Mouse (Mus musculus) limb, embryonic 12.5 days (tissue): ENCODE results near the gene Crtap. TPM values are rescaled to one million over a fixed set of nuclear protein-coding genes. Genes with fewer than 3 reads are reported as not detected.
"Not testable (repeated sequence)": the region's sequence is repeated elsewhere in the genome, so short reads cannot be mapped to it uniquely, and the experiment has no call there.

Experiments
- ATAC-seq: fragments of 200-750 bp; cut with Nextera tagmentation; 2 replicates; pipeline ENCODE4 v1.8.0; 2017; ENCODE audit warnings: low read depth, moderate TSS enrichment; ENCODE audit not compliant: insufficient number of reproducible peaks, insufficient read depth, low FRiP score, low TSS enrichment
- H3K27ac ChIP-seq: fragments of 300-500 bp; sonication (generic); 2 replicates; pipeline ENCODE4 v1.5.1; 2016; ENCODE audit warnings: mild to moderate bottlenecking, moderate library complexity
- H3K27me3 ChIP-seq: fragments of 300-500 bp; sonication (generic); 2 replicates; pipeline ENCODE4 v1.6.1; 2016; ENCODE audit warnings: mild to moderate bottlenecking, moderate library complexity
- H3K36me3 ChIP-seq: fragments of 300-500 bp; sonication (generic); 2 replicates; pipeline ENCODE4 v1.6.1; 2016; ENCODE audit warnings: mild to moderate bottlenecking, moderate library complexity
- H3K4me1 ChIP-seq: fragments of 300-500 bp; sonication (generic); replicated peaks from 2 replicates; pipeline ENCODE4 v1.6.1; 2016
- H3K4me2 ChIP-seq: fragments of 300-500 bp; sonication (generic); 2 replicates; pipeline ENCODE4 v1.6.1; 2016; ENCODE audit warnings: mild to moderate bottlenecking, moderate library complexity
- H3K4me3 ChIP-seq: fragments of 300-500 bp; sonication (generic); replicated peaks from 2 replicates; pipeline ENCODE4 v1.5.1; 2016; ENCODE audit warnings: mild to moderate bottlenecking
- H3K9ac ChIP-seq: fragments of 300-500 bp; sonication (generic); replicated peaks from 2 replicates; pipeline ENCODE4 v1.6.1; 2016; ENCODE audit warnings: mild to moderate bottlenecking, moderate library complexity
- H3K9me3 ChIP-seq: fragments of 300-500 bp; sonication (generic); 2 replicates; pipeline ENCODE4 v1.6.1; 2016; ENCODE audit warnings: mild to moderate bottlenecking, moderate library complexity
- WGBS: fragments of 180-500 bp; shearing (Covaris S2); methylation state at CpG from one replicate; pipeline ENCODE4 v1.1.7; 2016; 5-methylcytosine and 5-hydroxymethylcytosine counted together
- polyA plus RNA-seq: library from polyadenylated mRNA; unstranded; fragments of >200 nt; fragmentation: Nextera tagmentation; extraction: Ambion mirVana; gene quantifications from 2 replicates; pipeline ENCODE4 v1.2.1, GENCODE M21; 2016

Crtap gene
- polyA plus RNA-seq, 1 experiment from 2014 or later: 89.0 TPM

GRCm38 (mm10) chr9:114394677-114395076 is 4.2 kb upstream of the Crtap start:
- H3K4me3 ChIP-seq: no peak overlapping the region
- H3K27me3 ChIP-seq: no peaks in the 10 kb centered on the region
- no peaks in the 10 kb centered on the region for H3K9me3 ChIP-seq
- WGBS: 90% methylated on average over 8 of the region's 8 CpGs
- no peak for ATAC-seq
- peaks cover 3% of the 10 kb centered on the region; the same call in 1 of the 2 replicates for H3K4me1 ChIP-seq
- no peaks in the 10 kb centered on the region for H3K36me3 ChIP-seq
- H3K4me2 ChIP-seq: no peak overlapping the region
- no peak overlapping the region for H3K27ac ChIP-seq
- no peak overlapping the region for H3K9ac ChIP-seq

- 74% methylated on average over 6 of the region's 6 CpGs for WGBS
- H3K27ac ChIP-seq, H3K4me2 ChIP-seq, H3K9me3 ChIP-seq, H3K9ac ChIP-seq, H3K4me3 ChIP-seq, H3K4me1 ChIP-seq, H3K27me3 ChIP-seq, ATAC-seq, H3K36me3 ChIP-seq: not testable (repeated sequence)
These were observed 3.7 kb upstream of the Crtap start for GRCm38 (mm10) chr9:114394136-114394535.

- peak overlapping the region; percentile 94 for H3K27ac ChIP-seq
- H3K36me3 ChIP-seq: peaks cover 8% of the 10 kb centered on the region; the same call in 1 of the 2 replicates
- H3K27me3 ChIP-seq: no peaks in the 10 kb centered on the region
- H3K4me2 ChIP-seq: peak overlapping the region; percentile 77
- H3K9me3 ChIP-seq: no peaks in the 10 kb centered on the region
- H3K4me1 ChIP-seq: peaks cover 17% of the 10 kb centered on the region
- peak overlapping the region; percentile 83 for H3K9ac ChIP-seq
- peak overlapping the region; percentile 85 for H3K4me3 ChIP-seq
- ATAC-seq: no peak
- WGBS: 3% methylated on average over 10 of the region's 10 CpGs
These were observed 237 bp upstream of the Crtap start for GRCm38 (mm10) chr9:114390749-114391075.

GRCm38 (mm10) chr9:114389371-114389904 is 1.0 kb downstream of the Crtap start:
- Histone ChIP-seq H3K36me3 (peaks cover 21% of the 10 kb centered on the region), H3K9me3 (no peaks in the 10 kb centered on the region), H3K4me1 (peaks cover 17% of the 10 kb centered on the region), H3K4me2 (peak overlapping the region; percentile 77), H3K27ac (no peak overlapping the region; the same call in 1 of the 2 replicates), H3K9ac (peak overlapping the region; percentile 83; the same call in 1 of the 2 replicates), H3K27me3 (no peaks in the 10 kb centered on the region), H3K4me3 (peak overlapping the region; percentile 85)
- peak; percentile 37; the same call in 1 of the 2 replicates for ATAC-seq
- 78% methylated on average over 8 of the region's 8 CpGs for WGBS

- Histone ChIP-seq H3K9ac (no peak overlapping the region; the same call in 1 of the 2 replicates), H3K27ac (peak overlapping the region; percentile 42; the same call in 1 of the 2 replicates), H3K27me3 (no peaks in the 10 kb centered on the region), H3K36me3 (peaks cover 27% of the 10 kb centered on the region), H3K4me1 (peaks cover 17% of the 10 kb centered on the region), H3K4me2 (peak overlapping the region; percentile 77), H3K4me3 (0 out of 2 replicates have a peak overlapping the region, but pooled peaks have one; percentile 85), H3K9me3 (no peaks in the 10 kb centered on the region)
- WGBS: 60% methylated on average over 3 of the region's 3 CpGs
- ATAC-seq: no peak
These were observed 1.6 kb downstream of the Crtap start for GRCm38 (mm10) chr9:114388701-114389370.

- Histone ChIP-seq H3K9ac (no peak overlapping the region), H3K9me3 (no peaks in the 10 kb centered on the region), H3K36me3 (peaks cover 32% of the 10 kb centered on the region), H3K27ac (no peak overlapping the region), H3K27me3 (no peaks in the 10 kb centered on the region), H3K4me1 (peaks cover 17% of the 10 kb centered on the region), H3K4me3 (no peak overlapping the region), H3K4me2 (peak overlapping the region; percentile 77; the same call in 1 of the 2 replicates)
- WGBS: 83% methylated on average over 8 of the region's 8 CpGs
- no peak for ATAC-seq
These were observed 2.2 kb downstream of the Crtap start for GRCm38 (mm10) chr9:114388288-114388687.

GRCm38 (mm10) chr9:114387086-114387485 is 3.4 kb downstream of the Crtap start:
- Histone ChIP-seq H3K36me3 (peaks cover 44% of the 10 kb centered on the region), H3K27me3 (no peaks in the 10 kb centered on the region), H3K9ac (no peak overlapping the region), H3K4me3 (no peak overlapping the region), H3K4me2 (no peak overlapping the region), H3K9me3 (no peaks in the 10 kb centered on the region), H3K27ac (no peak overlapping the region), H3K4me1 (peaks cover 17% of the 10 kb centered on the region)
- ATAC-seq: no peak
- WGBS: 54% methylated on average over 6 of the region's 6 CpGs

- Histone ChIP-seq H3K27ac (no peak overlapping the region), H3K4me2 (no peak overlapping the region), H3K9ac (no peak overlapping the region), H3K27me3 (no peaks in the 10 kb centered on the region), H3K36me3 (peaks cover 49% of the 10 kb centered on the region), H3K4me3 (no peak overlapping the region), H3K4me1 (peaks cover 14% of the 10 kb centered on the region), H3K9me3 (no peaks in the 10 kb centered on the region)
- ATAC-seq: no peak
- WGBS: 97% methylated on average over 10 of the region's 10 CpGs
These were observed 5.3 kb downstream of the Crtap start for GRCm38 (mm10) chr9:114385160-114385559.

GRCm38 (mm10) chr9:114384691-114385090 is 5.8 kb downstream of the Crtap start:
- Histone ChIP-seq H3K27ac (no peak overlapping the region), H3K4me1 (peaks cover 14% of the 10 kb centered on the region), H3K4me2 (no peak overlapping the region), H3K36me3 (peaks cover 54% of the 10 kb centered on the region), H3K27me3 (no peaks in the 10 kb centered on the region), H3K4me3 (no peak overlapping the region), H3K9me3 (no peaks in the 10 kb centered on the region), H3K9ac (no peak overlapping the region)
- ATAC-seq: no peak
- 91% methylated on average over 24 of the region's 24 CpGs for WGBS

GRCm38 (mm10) chr9:114382936-114383710 is 7.4 kb downstream of the Crtap start:
- 75% methylated on average over 17 of the region's 17 CpGs for WGBS
- no peak for ATAC-seq
- Histone ChIP-seq H3K9ac (no peak overlapping the region), H3K4me1 (peaks cover under 1% of the 10 kb centered on the region), H3K9me3 (no peaks in the 10 kb centered on the region), H3K36me3 (peaks cover 65% of the 10 kb centered on the region), H3K4me2 (no peak overlapping the region), H3K27me3 (no peaks in the 10 kb centered on the region), H3K4me3 (no peak overlapping the region), H3K27ac (no peak overlapping the region)
